Mouse (Mus musculus): ENCODE measurements around the gene Tmem170b. TPM values are rescaled to one million over a fixed set of nuclear protein-coding genes. Genes with fewer than 3 reads are reported as not detected.

Tmem170b gene
- total RNA-seq, 2 experiments from 2014 or later: 20.4 to 21.5 TPM

DNA sequence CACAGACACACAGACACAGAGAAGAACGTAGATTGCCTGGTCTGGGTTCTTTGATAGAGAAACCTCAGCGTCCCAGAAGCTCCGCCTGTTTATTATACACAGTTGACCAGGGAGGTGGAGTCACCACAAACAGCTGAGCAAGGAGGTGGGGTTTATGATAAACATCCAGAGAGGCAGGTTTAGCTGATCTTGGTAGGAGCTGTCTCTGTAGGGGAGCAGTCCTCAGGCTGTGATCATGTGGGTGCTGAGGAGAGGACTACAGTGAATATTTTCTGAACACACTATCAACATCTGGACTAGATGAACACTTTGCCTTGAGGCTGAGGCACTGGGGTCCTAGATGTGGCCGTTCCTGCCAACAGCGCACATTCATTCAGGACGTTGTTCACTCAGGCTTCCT lies 83.3 kb downstream of the Tmem170b start:
- intact Hi-C loops (cut with DNase I): no loop called here

GRCm38 (mm10) chr13:41689598-41690045 lies 83.9 kb downstream of the Tmem170b start:
- intact Hi-C loops (cut with DNase I): no loop called here
- no peak for DNase-seq (ENCODE audit: low spot score)

More for the DNA sequence above, 83.3 kb downstream of the Tmem170b start:
- DNase-seq (ENCODE audit: low spot score): no peak

Other genes with a start within 250 kb of the Tmem170b start
- 10 to 100 TPM; 23.3 to 28.2 TPM for gene Nedd9, start 118.5 kb upstream of the Tmem170b start, total RNA-seq (2021)
- under 1 TPM; 0.98 to 0.99 TPM for gene Adtrp, start 241.8 kb downstream of the Tmem170b start, total RNA-seq (2021)

Data from heart, postnatal 25 days (tissue).